Comparison of ENCODE assay signal across 21 mouse cellular contexts in genomic region chr4:151242751-151243150, GRCm38 (mm10).
DNase-seq lines count a peak whose midpoint lies in the region; ATAC-seq and TF ChIP-seq lines count a peak whose summit lies in the region.
"Had no signal": no experiment of that assay in that cellular context is flagged by ENCODE, and none has a peak within 500 bp of the region (broad histone marks: within the 10 kb centered on the region; RNA-seq: fewer than 3 reads in every experiment).

No protein-coding gene starts in this region.

- no peak for ATAC-seq in hindbrain, postnatal 0 days
- no peak for ATAC-seq in midbrain, embryonic 13.5 days
- no peak for ATAC-seq in midbrain, embryonic 16.5 days
- ATAC-seq in midbrain, postnatal 0 days (ENCODE audit: low FRiP score), result no peak
- ATAC-seq in intestine, embryonic 16.5 days, result no peak
- ATAC-seq: forebrain, embryonic 13.5 days; intestine, embryonic 15.5 days had no signal

- no peaks in the 10 kb centered on the region for H3K27me3 ChIP-seq in hindbrain, postnatal 0 days (ENCODE audit: insufficient read depth, low read length)
- 0 out of 2 replicates have a peak, but pooled peaks cover 11% of the 10 kb centered on the region for H3K27me3 ChIP-seq in hindbrain, embryonic 10.5 days (ENCODE audit: insufficient read depth, poor library complexity, severe bottlenecking)
- 0 out of 2 replicates have a peak, but pooled peaks cover 3% of the 10 kb centered on the region for H3K27me3 ChIP-seq in midbrain, embryonic 13.5 days
- no peaks in the 10 kb centered on the region for H3K27me3 ChIP-seq in midbrain, embryonic 16.5 days (ENCODE audit: control insufficient read depth, insufficient read depth, low read depth, low read length)
- H3K27me3 ChIP-seq in midbrain, postnatal 0 days (ENCODE audit: insufficient read depth, low read length), result 0 out of 2 replicates have a peak, but pooled peaks cover 3% of the 10 kb centered on the region
- no peaks in the 10 kb centered on the region for H3K27me3 ChIP-seq in intestine, embryonic 16.5 days (replicated peaks; ENCODE audit: control insufficient read depth, insufficient read depth, low read length)
- H3K27me3 ChIP-seq: forebrain, embryonic 13.5 days; intestine, embryonic 15.5 days; liver, embryonic 13.5 days had no signal

- no peaks in the 10 kb centered on the region; the same call in 1 of the 2 replicates for H3K4me1 ChIP-seq in hindbrain, postnatal 0 days (ENCODE audit: insufficient read depth, low read length)
- H3K4me1 ChIP-seq in hindbrain, embryonic 10.5 days (replicated peaks), result peaks cover 36% of the 10 kb centered on the region
- peaks cover 31% of the 10 kb centered on the region for H3K4me1 ChIP-seq in midbrain, embryonic 13.5 days (replicated peaks)
- peaks cover 13% of the 10 kb centered on the region for H3K4me1 ChIP-seq in midbrain, embryonic 16.5 days (ENCODE audit: control insufficient read depth, insufficient read depth, low read length)
- peaks cover 2 to 19% of the 10 kb centered on the region in 2 experiments; a peak in 3 of 4 replicates for H3K4me1 ChIP-seq in ES-E14 (ENCODE audit: control insufficient read depth in 2 of 2, insufficient read depth in 2 of 2, low read length in 2 of 2, poor library complexity in 1 of 2)
- H3K4me1 ChIP-seq in midbrain, postnatal 0 days (ENCODE audit: insufficient read depth, low read length), result no peaks in the 10 kb centered on the region
- H3K4me1 ChIP-seq in intestine, embryonic 16.5 days (ENCODE audit: control insufficient read depth, insufficient read depth, low read length), result no peaks in the 10 kb centered on the region
- H3K4me1 ChIP-seq: intestine, embryonic 15.5 days; limb, embryonic 12.5 days; liver, embryonic 13.5 days had no signal

- H3K9me3 ChIP-seq in hindbrain, postnatal 0 days (ENCODE audit: low read length), result no peaks in the 10 kb centered on the region
- H3K9me3 ChIP-seq in hindbrain, embryonic 10.5 days, result 0 out of 2 replicates have a peak, but pooled peaks cover 4% of the 10 kb centered on the region
- H3K9me3 ChIP-seq in midbrain, embryonic 13.5 days, result 0 out of 2 replicates have a peak, but pooled peaks cover 7% of the 10 kb centered on the region
- 0 out of 2 replicates have a peak, but pooled peaks cover 3% of the 10 kb centered on the region for H3K9me3 ChIP-seq in midbrain, embryonic 16.5 days (replicated peaks; ENCODE audit: control insufficient read depth, low read length, poor library complexity, severe bottlenecking)
- no peaks in the 10 kb centered on the region for H3K9me3 ChIP-seq in ES-E14 (ENCODE audit: control insufficient read depth, insufficient read depth, low read depth, low read length)
- no peaks in the 10 kb centered on the region for H3K9me3 ChIP-seq in midbrain, postnatal 0 days (ENCODE audit: low read length)
- H3K9me3 ChIP-seq in intestine, embryonic 16.5 days (ENCODE audit: control insufficient read depth, low read length), result 0 out of 2 replicates have a peak, but pooled peaks cover 9% of the 10 kb centered on the region
- H3K9me3 ChIP-seq: hindbrain, embryonic 12.5 days; intestine, embryonic 15.5 days had no signal

- no peaks in the 10 kb centered on the region for H3K36me3 ChIP-seq in hindbrain, postnatal 0 days (ENCODE audit: insufficient read depth, low read length)
- no peaks in the 10 kb centered on the region for H3K36me3 ChIP-seq in hindbrain, embryonic 10.5 days
- no peaks in the 10 kb centered on the region for H3K36me3 ChIP-seq in midbrain, embryonic 13.5 days
- no peaks in the 10 kb centered on the region for H3K36me3 ChIP-seq in midbrain, embryonic 16.5 days (ENCODE audit: control insufficient read depth, insufficient read depth, low read length)
- no peaks in the 10 kb centered on the region for H3K36me3 ChIP-seq in ES-E14 (ENCODE audit: control insufficient read depth, insufficient read depth, low read length, poor library complexity, severe bottlenecking)
- no peaks in the 10 kb centered on the region for H3K36me3 ChIP-seq in midbrain, postnatal 0 days (ENCODE audit: insufficient read depth, low read length)
- H3K36me3 ChIP-seq in intestine, embryonic 16.5 days (ENCODE audit: control insufficient read depth, insufficient read depth, low read length), result no peaks in the 10 kb centered on the region
- H3K36me3 ChIP-seq: hindbrain, embryonic 12.5 days; intestine, embryonic 15.5 days; limb, embryonic 12.5 days; liver, embryonic 13.5 days had no signal

- 23% methylated on average over 12 of the region's 12 CpGs for WGBS in hindbrain, postnatal 0 days
- WGBS in hindbrain, embryonic 10.5 days, result 29% methylated on average over 12 of the region's 12 CpGs
- 15% methylated on average over 12 of the region's 12 CpGs for WGBS in midbrain, embryonic 13.5 days
- WGBS in midbrain, embryonic 16.5 days, result 23% methylated on average over 12 of the region's 12 CpGs
- 23% methylated on average over 12 of the region's 12 CpGs for WGBS in midbrain, postnatal 0 days
- 24% methylated on average over 12 of the region's 12 CpGs for WGBS in intestine, embryonic 16.5 days

- no peak overlapping the region for H3K9ac ChIP-seq in hindbrain, postnatal 0 days (replicated peaks; ENCODE audit: low read length)
- H3K9ac ChIP-seq in midbrain, embryonic 13.5 days (replicated peaks), result no peak overlapping the region
- H3K9ac ChIP-seq in midbrain, embryonic 16.5 days (ENCODE audit: low read depth, low read length), result no peak overlapping the region
- no peak overlapping the region for H3K9ac ChIP-seq in ES-E14 (ENCODE audit: insufficient read depth, low read depth, low read length, poor library complexity, severe bottlenecking)
- H3K9ac ChIP-seq in midbrain, postnatal 0 days (replicated peaks; ENCODE audit: low read length, poor library complexity, severe bottlenecking), result no peak overlapping the region
- no peak overlapping the region for H3K9ac ChIP-seq in intestine, embryonic 16.5 days (ENCODE audit: low read depth, low read length)
- H3K9ac ChIP-seq: forebrain, embryonic 13.5 days; hindbrain, embryonic 12.5 days; intestine, embryonic 15.5 days; limb, embryonic 12.5 days; liver, embryonic 13.5 days; lung, embryonic 14.5 days had no signal

- TF ChIP-seq CTCF in hindbrain, postnatal 0 days (IDR thresholded peaks at IDR 0.05; ENCODE audit: low read depth), result no peak
- no peak for TF ChIP-seq CTCF in midbrain, postnatal 0 days (IDR thresholded peaks at IDR 0.05)

- DNase-seq in hindbrain, postnatal 0 days (ENCODE audit: low spot score), result peak; percentile 37
- DNase-seq in hindbrain, embryonic 10.5 days (ENCODE audit: low spot score), result no peak
- no peak for DNase-seq in ES-E14 (ENCODE audit: low read depth, low spot score)
- DNase-seq in midbrain, postnatal 0 days (ENCODE audit: low spot score), result peak; percentile 36
- no peak for DNase-seq in gastrocnemius, adult 18-20 months (ENCODE audit: low spot score)
- DNase-seq: B cell, adult 2 months; cerebellum, adult 9-11 months; heart, postnatal 10 days; liver, embryonic 13.5 days; retina, postnatal 1 day had no signal

- no peak overlapping the region for H3K27ac ChIP-seq in hindbrain, postnatal 0 days
- no peak overlapping the region for H3K27ac ChIP-seq in hindbrain, embryonic 10.5 days
- 0 out of 2 replicates have a peak overlapping the region, but pooled peaks have one; percentile 11 for H3K27ac ChIP-seq in midbrain, embryonic 13.5 days
- no peak overlapping the region for H3K27ac ChIP-seq in midbrain, embryonic 16.5 days (ENCODE audit: low read length)
- H3K27ac ChIP-seq in ES-E14 (ENCODE audit: insufficient read depth, low read depth, low read length, poor library complexity, severe bottlenecking), result no peak overlapping the region
- H3K27ac ChIP-seq in midbrain, postnatal 0 days (ENCODE audit: low read depth, low read length), result no peak overlapping the region
- H3K27ac ChIP-seq in intestine, embryonic 16.5 days (ENCODE audit: low read length), result no peak overlapping the region
- H3K27ac ChIP-seq: forebrain, embryonic 13.5 days; hindbrain, embryonic 12.5 days; intestine, embryonic 15.5 days; limb, embryonic 12.5 days; liver, embryonic 13.5 days; stomach, postnatal 0 days had no signal

- in situ Hi-C loops in ES-E14 (cut with MboI; ENCODE audit: low sequenced_read_pairs in 2 of 2, unreplicated experiment in 2 of 2), result no loop called here

- no peak overlapping the region for H3K4me2 ChIP-seq in hindbrain, postnatal 0 days (ENCODE audit: low read depth, low read length)
- H3K4me2 ChIP-seq in midbrain, embryonic 13.5 days (replicated peaks), result no peak overlapping the region
- H3K4me2 ChIP-seq in midbrain, embryonic 16.5 days (ENCODE audit: low read length), result no peak overlapping the region
- no peak overlapping the region for H3K4me2 ChIP-seq in midbrain, postnatal 0 days (ENCODE audit: low read depth, low read length, poor library complexity, severe bottlenecking)
- H3K4me2 ChIP-seq in intestine, embryonic 16.5 days (ENCODE audit: low read depth, low read length), result no peak overlapping the region
- H3K4me2 ChIP-seq: forebrain, embryonic 13.5 days; heart, embryonic 11.5 days; hindbrain, embryonic 12.5 days; intestine, embryonic 15.5 days; limb, embryonic 12.5 days; liver, embryonic 13.5 days; lung, embryonic 14.5 days had no signal

- H3K4me3 ChIP-seq in hindbrain, postnatal 0 days (ENCODE audit: low read length), result no peak overlapping the region
- H3K4me3 ChIP-seq in hindbrain, embryonic 10.5 days, result no peak overlapping the region
- H3K4me3 ChIP-seq in midbrain, embryonic 13.5 days (replicated peaks), result no peak overlapping the region
- H3K4me3 ChIP-seq in midbrain, embryonic 16.5 days (ENCODE audit: low read depth, low read length), result no peak overlapping the region
- no peak overlapping the region for H3K4me3 ChIP-seq in ES-E14 (ENCODE audit: insufficient read depth in 1 of 2, low read depth in 1 of 2, low read length in 2 of 2, poor library complexity in 1 of 2, severe bottlenecking in 1 of 2)
- no peak overlapping the region for H3K4me3 ChIP-seq in midbrain, postnatal 0 days (ENCODE audit: low read depth, low read length)
- no peak overlapping the region for H3K4me3 ChIP-seq in intestine, embryonic 16.5 days (ENCODE audit: low read length)
- H3K4me3 ChIP-seq: forebrain, embryonic 13.5 days; hindbrain, embryonic 12.5 days; intestine, embryonic 15.5 days; limb, embryonic 12.5 days; liver, embryonic 13.5 days; myocyte had no signal

TF ChIP-seq in ES-E14, 5 proteins besides CTCF, POLR2A, EP300 and RAD21:
- TF ChIP-seq HCFC1 (IDR thresholded peaks at IDR 0.05; ENCODE audit: borderline replicate concordance, insufficient read depth, low read length) (no peak), ZC3H11A (IDR thresholded peaks at IDR 0.05; ENCODE audit: borderline replicate concordance, low read depth, low read length) (no peak), CHD2 (IDR thresholded peaks at IDR 0.05; ENCODE audit: low read depth, low read length) (no peak), MAFK (IDR thresholded peaks at IDR 0.05; ENCODE audit: insufficient read depth, low read depth, low read length) (peak; percentile 82), ZNF384 (IDR thresholded peaks at IDR 0.05; ENCODE audit: low read depth, low read length) (0 out of 2 replicates have a peak, but pooled peaks have one; percentile 32)

Comparison
In these comparisons a context has a peak if more than half of its experiments do, and no peak if none do; other contexts are left out.
1. DNase-seq: peak in hindbrain, postnatal 0 days (single experiment) and midbrain, postnatal 0 days (single experiment); none in hindbrain, embryonic 10.5 days (single experiment), ES-E14 (single experiment) and gastrocnemius, adult 18-20 months (single experiment).